Mouse (Mus musculus): ENCODE results near the gene Gm10570.

GRCm38 (mm10) chr4:130264698-130265349 lies 43.6 kb downstream of the Gm10570 start:
- TF ChIP-seq CTCF (IDR thresholded peaks at IDR 0.05; ENCODE audit: extremely low read depth, insufficient read depth, insufficient read length, insufficient replicate concordance): peak; percentile 80
- TF ChIP-seq POLR2A (IDR thresholded peaks at IDR 0.05; ENCODE audit: low read depth, low read length): no peak

Data from spleen, adult 2 months (tissue).